Mouse (Mus musculus) olfactory bulb, adult 2 months (tissue): Measurements from ENCODE around the gene Chl1.

ENCODE experiments used
- CTCF ChIP-seq: fragments of 200-500 bp; IDR thresholded peaks from 2 replicates; pipeline ENCODE4 v1.5.1; 2012; ENCODE audit warnings: low read depth, mild to moderate bottlenecking, low read length, moderate library complexity; ENCODE audit not compliant: insufficient read depth
- POLR2A ChIP-seq: fragments of 200-500 bp; IDR thresholded peaks from 2 replicates; pipeline ENCODE4 v1.6.1; 2012; ENCODE audit warnings: mild to moderate bottlenecking, low read depth, low read length, moderate library complexity; ENCODE audit not compliant: insufficient read depth

GRCm38 (mm10) chr6:103781058-103781457, 270.7 kb downstream of the Chl1 start:
- TF ChIP-seq CTCF, result no peak
- TF ChIP-seq POLR2A, result no peak
